Mouse (Mus musculus): ENCODE data around the gene Tppp2. TPM values are rescaled to one million over a fixed set of nuclear protein-coding genes. Genes with fewer than 3 reads are reported as not detected.

Tppp2 gene
- total RNA-seq (2021): not detected
- long read RNA-seq, experiment 1: 0 reads
- long read RNA-seq, experiment 2: 0 reads

GRCm38 (mm10) chr14:51918125-51918524, at the start of gene Tppp2:
Tppp2 (plus strand) TSS chr14:51918425.
- DNase-seq: no peak

- no peak for DNase-seq
These were observed 47.5 kb upstream of the Tppp2 start for GRCm38 (mm10) chr14:51870756-51871155.

GRCm38 (mm10) chr14:51871741-51872140, 46.5 kb upstream of the Tppp2 start:
- no peak for DNase-seq

GRCm38 (mm10) chr14:51877517-51877916, 40.7 kb upstream of the Tppp2 start:
- no peak for DNase-seq

- DNase-seq: peak; percentile 71 to 76
These were observed 34.6 kb upstream of the Tppp2 start for GRCm38 (mm10) chr14:51883527-51884030.

- DNase-seq: no peak
These were observed 34.1 kb upstream of the Tppp2 start for GRCm38 (mm10) chr14:51884031-51884544.

- DNase-seq: peak; percentile 95 to 97
These were observed 33.5 kb upstream of the Tppp2 start, which contains the start of gene Mettl17 for GRCm38 (mm10) chr14:51884598-51885331. Mettl17 (plus strand) TSS chr14:51884842.

- no peak for DNase-seq
These were observed 32.2 kb upstream of the Tppp2 start for GRCm38 (mm10) chr14:51886051-51886450.

GRCm38 (mm10) chr14:51889833-51890232, 28.4 kb upstream of the Tppp2 start:
- no peak for DNase-seq

GRCm38 (mm10) chr14:51892191-51892939, 25.9 kb upstream of the Tppp2 start, which contains the start of gene Slc39a2:
Slc39a2 (plus strand) TSS chr14:51892889.
- DNase-seq: no peak

- no peak for DNase-seq
These were observed 25.0 kb upstream of the Tppp2 start for GRCm38 (mm10) chr14:51893094-51893794.

GRCm38 (mm10) chr14:51893809-51894208, 24.4 kb upstream of the Tppp2 start:
- no peak for DNase-seq

GRCm38 (mm10) chr14:51895071-51895470, 23.2 kb upstream of the Tppp2 start:
- no peak for DNase-seq

GRCm38 (mm10) chr14:51896019-51896418, 22.2 kb upstream of the Tppp2 start:
- no peak for DNase-seq

GRCm38 (mm10) chr14:51896539-51897170, 21.6 kb upstream of the Tppp2 start:
- no peak for DNase-seq

GRCm38 (mm10) chr14:51899351-51899750, 18.9 kb upstream of the Tppp2 start:
- DNase-seq: no peak

- peak; percentile 74 to 91 for DNase-seq
These were observed 15.2 kb upstream of the Tppp2 start for GRCm38 (mm10) chr14:51902806-51903710.

- peak in 1 of 2 experiments; percentile 33 for DNase-seq
These were observed 14.4 kb upstream of the Tppp2 start for GRCm38 (mm10) chr14:51903782-51904181.

GRCm38 (mm10) chr14:51904706-51905105, 13.5 kb upstream of the Tppp2 start:
- no peak for DNase-seq

GRCm38 (mm10) chr14:51906102-51906501, 12.1 kb upstream of the Tppp2 start:
- DNase-seq: no peak

GRCm38 (mm10) chr14:51911301-51911700, 6.9 kb upstream of the Tppp2 start:
- DNase-seq: peak in 1 of 2 experiments; percentile 31
